Mouse (Mus musculus) embryo, embryonic 10 days (tissue): ENCODE results near the gene Ahrr.

Source experiments
- DNase-seq: peaks from one replicate; pipeline ENCODE4 v3.0.0-alpha.2; 2015; ENCODE audit warnings: low spot score

Ahrr gene

DNA sequence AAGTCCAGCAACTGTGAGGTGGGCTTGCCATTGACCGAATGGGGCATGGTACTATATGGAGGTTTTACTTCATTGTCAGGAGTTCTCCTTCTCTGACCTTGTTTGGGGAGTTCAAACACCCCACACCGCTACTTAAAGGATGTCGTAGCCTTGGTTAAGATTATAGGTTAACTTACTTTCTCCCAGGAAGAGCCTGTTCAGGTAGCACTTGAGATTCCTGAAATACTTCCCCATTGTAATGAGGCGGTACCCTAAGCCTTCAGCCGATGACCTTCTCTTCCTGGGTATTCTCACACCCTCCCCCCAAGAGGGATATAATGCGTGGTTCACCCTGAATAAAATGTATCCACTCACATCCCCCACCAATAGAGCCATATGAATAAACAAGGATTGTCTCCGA is 54.6 kb downstream of the Ahrr start:
- no peak for DNase-seq

DNA sequence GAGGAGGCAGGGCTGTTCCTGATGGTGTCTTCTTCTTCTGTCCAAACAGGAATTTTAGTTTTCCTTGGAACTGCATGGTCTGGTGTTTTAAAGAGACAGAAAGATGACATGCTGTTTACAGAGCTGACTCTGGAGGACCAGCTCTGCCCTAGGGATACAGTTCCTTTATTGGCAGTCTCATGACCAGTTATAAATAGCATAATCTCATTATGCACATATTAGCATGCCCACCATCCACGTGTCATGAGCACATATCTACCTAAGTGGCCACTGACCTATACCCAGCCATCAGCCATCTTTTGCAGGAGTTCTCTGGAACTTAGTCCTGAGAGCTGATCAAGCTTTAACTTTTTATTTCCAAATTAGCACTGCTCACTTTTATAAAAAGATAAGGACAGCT is 71.5 kb downstream of the Ahrr start:
- no peak for DNase-seq

- DNase-seq, result no peak
Measured at GRCm38 (mm10) chr13:74218441-74218840, 73.7 kb downstream of the Ahrr start.

DNA sequence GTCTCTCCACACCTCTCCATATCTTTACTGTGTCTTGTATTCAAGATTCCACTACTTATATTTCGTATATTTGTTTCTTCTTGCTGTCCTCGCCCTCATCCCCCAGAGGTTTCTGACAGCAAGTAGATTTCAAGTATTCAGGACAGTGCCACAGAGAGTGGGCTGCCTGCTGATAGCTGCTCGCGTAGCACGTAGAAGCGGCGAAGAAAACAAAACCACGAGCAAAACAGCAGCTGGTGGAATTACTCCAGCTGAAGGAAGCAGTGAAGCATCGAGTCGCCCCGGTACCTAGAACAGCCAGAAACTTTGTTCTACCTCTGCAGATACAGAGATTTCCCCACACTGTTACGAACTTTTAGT is 83.2 kb downstream of the Ahrr start:
- peak; percentile 5 for DNase-seq

- DNase-seq, result peak; percentile 94
Measured at GRCm38 (mm10) chr13:74208317-74208985, 83.7 kb downstream of the Ahrr start, which contains the start of gene Exoc3. Gene Exoc3 (minus strand): TSS chr13:74208732.

- DNase-seq, result no peak
Measured at GRCm38 (mm10) chr13:74196451-74196850, 95.7 kb downstream of the Ahrr start.

- DNase-seq, result peak; percentile 65
Measured at GRCm38 (mm10) chr13:74192613-74193012, 99.5 kb downstream of the Ahrr start.

GRCm38 (mm10) chr13:74183011-74183695 is 109.0 kb downstream of the Ahrr start:
- no peak for DNase-seq

DNA sequence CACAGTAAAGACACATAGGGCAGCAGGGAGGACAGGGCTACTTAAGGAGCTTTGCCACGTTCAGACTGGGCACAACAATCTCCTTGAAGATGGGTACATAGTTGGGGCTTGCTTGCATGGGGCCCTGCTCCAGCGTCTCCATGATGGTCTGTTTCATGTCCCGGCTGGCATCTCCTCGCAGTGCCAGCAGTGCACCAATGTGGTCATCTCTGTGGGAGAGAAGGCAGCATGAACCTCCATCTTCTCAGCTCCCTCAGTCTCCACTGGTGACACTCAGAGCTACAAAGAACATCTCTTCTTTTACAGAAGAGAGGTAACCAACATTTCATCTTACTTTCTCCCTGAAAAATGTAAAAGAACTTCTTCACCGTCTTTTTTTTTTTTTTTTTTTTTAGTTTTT is 120.1 kb downstream of the Ahrr start:
- DNase-seq, result no peak

- DNase-seq, result no peak
Measured at GRCm38 (mm10) chr13:74169446-74170164, 122.5 kb downstream of the Ahrr start.

GRCm38 (mm10) chr13:74167492-74167891 is 124.6 kb downstream of the Ahrr start:
- no peak for DNase-seq

DNA sequence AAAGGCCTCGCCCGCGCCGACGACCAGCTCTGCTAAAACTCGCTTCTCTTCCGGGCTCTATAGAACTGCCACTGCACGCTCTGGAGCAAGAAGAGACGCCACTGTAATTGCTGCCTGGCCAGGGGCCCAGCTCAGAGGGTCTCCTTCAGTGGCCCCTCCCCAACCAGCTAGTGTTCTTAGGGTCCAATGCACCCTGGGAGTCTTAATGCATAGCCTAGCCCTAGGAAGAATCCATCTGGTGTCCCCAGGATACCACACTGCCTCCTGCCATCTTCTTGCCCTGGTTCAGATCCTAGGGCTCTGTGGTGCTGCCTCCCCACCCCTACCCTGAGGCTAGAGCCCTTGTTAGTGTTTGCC is 125.1 kb downstream of the Ahrr start:
- DNase-seq, result peak; percentile 8

GRCm38 (mm10) chr13:74166348-74167056 is 125.6 kb downstream of the Ahrr start:
- peak; percentile 45 for DNase-seq
